Mouse (Mus musculus) left cerebral cortex, adult 11 months (tissue): ENCODE measurements around the gene Mnx1.

ENCODE experiments used
- DNase-seq: peaks from one replicate; pipeline ENCODE4 v3.0.0; 2022; ENCODE audit warnings: low spot score

Mnx1 gene

DNA sequence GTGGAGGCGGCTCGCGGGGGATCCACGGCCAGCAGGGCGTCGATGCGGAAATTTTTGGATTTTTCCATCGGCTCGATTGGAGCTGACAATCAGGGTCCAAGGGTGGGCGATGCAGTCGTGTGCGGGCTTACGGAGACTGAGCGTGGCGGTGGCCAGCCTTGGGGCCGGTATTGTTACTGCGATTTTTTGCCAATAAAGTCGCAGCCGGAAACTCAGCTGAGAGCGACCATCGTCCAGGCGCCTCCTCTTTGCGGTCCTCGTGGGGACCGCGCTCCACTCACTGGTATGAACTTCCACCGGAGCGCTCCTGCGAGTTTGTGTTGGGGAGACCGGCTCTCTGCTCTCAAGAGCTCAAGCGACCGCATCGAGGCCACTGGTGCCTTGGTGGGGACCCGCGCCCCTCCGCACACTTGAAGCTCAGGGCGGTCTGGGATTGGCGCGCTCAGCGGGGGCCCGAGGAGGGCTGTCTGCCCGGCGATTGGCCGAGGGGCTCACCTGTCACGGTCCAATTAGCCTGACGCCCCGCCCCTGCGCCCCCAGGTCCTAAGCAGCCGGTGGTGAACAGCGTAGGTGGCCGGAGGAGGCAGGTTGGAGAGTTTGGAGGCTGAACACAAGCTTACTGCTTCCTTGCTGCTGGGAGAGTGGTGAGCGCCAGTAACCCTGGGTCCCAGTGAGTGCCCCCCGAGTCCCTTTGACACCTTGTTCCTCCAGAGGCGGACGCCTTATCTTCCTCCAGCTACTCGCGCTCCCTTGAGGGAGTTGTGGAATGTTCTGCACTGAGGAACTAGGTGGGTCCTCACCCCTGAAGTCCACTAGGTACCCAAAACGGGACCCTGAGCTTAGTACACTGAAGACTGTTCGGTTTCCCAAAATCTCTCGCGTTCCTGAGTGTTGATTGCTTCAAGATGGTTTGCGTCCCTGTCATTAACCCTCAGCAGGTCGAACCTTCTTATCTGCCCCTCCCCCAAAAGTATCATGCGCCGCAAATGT is at the start of gene Mnx1:
Mnx1 (minus strand) TSS at position 263 of the 990 bp plus-strand sequence.
- no peak for DNase-seq

DNA sequence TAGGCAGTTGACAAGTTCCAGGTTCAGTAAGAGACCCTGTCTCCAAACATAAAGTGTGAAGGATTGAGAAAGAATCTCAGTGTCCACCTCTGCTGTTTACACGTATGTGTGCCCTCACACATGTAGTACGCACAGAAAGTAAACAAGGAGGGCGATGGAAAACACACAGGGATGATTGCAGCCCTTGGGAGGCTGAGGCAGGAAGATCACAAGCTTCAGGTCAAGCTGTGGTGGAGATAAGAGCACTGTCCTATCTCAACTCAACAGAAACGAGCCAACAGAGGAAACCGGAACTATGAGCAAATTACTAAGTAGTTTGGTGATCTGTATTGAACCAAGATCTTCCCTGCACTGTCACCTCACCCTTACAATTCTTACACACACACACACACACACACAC is 38.2 kb upstream of the Mnx1 start:
- DNase-seq = no peak

DNA sequence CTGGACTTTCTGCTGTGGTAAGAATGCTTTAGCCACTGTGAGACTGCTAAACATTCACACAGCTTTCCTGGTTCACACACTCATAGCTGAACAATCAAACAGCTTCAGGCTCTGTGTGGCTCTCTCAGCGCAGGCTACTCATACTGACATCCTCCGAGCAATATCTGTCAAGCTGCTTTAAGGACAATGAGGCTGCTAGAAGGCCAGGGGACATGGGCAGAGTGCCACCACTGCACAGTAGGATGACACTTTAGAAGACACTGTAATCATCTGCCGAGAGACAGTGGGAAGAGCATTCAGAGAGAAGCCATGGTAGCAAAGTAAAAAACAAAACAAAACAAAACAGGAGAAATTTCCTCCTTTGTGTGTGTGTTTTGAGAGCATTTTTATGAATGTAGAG is 37.6 kb upstream of the Mnx1 start:
- DNase-seq = no peak

DNA sequence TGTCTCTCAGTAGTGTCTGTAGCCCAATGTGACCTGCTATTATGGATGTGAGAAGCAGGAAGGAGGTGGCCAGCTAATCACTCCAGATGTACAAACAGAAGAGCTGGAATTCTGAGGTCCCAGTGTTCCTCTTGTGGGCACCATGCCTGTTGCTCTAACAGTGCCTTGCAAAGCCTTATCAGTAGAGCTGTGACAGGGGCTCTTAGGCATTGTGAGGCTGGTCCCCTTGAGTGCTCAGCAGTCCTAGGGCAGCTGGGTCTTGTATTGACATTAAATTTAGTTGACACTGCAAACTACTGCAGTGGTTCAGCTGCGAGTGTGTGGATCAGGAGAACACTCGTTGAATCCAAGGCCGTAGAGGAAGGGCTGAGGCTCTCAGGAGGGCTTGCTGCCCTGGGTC is 28.7 kb upstream of the Mnx1 start:
- no peak for DNase-seq

DNA sequence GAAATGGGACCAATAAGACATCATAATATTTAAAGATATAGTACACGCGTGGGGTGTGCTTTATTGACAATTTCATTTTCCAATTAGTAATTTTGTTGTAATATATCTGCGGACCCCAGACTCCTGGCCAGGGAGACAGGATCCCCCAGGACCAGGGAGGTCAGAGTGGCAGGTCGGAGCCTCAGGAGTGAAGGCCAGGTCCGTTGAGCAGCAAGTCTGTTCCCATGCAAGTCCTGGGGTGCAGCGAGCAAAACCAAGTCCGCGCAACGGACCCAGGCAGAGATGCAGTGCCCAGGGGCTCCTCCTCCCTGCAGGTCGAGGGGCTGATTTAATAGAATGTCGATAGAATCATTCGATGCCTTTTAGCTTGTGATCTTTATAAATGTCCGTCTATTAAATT is 9.1 kb upstream of the Mnx1 start:
- no peak for DNase-seq

DNA sequence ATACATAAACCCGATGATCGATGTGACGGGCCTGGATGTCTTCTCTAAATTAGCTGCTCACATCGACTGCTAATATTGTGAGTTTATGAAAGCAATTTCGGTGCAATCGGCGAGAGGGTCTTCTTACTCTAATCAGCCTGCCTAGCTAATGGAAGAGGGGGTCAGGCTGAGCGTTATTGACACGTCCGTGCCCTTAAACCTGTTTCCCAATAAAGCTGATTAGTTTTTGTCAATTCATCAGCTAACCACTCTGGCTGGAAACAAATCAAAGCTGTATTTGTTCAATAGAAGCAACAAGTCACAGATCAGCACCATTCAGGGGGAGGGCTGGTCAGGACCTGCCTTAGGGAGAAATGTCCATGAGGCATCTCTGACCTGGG is 7.7 kb upstream of the Mnx1 start:
- DNase-seq = no peak

DNA sequence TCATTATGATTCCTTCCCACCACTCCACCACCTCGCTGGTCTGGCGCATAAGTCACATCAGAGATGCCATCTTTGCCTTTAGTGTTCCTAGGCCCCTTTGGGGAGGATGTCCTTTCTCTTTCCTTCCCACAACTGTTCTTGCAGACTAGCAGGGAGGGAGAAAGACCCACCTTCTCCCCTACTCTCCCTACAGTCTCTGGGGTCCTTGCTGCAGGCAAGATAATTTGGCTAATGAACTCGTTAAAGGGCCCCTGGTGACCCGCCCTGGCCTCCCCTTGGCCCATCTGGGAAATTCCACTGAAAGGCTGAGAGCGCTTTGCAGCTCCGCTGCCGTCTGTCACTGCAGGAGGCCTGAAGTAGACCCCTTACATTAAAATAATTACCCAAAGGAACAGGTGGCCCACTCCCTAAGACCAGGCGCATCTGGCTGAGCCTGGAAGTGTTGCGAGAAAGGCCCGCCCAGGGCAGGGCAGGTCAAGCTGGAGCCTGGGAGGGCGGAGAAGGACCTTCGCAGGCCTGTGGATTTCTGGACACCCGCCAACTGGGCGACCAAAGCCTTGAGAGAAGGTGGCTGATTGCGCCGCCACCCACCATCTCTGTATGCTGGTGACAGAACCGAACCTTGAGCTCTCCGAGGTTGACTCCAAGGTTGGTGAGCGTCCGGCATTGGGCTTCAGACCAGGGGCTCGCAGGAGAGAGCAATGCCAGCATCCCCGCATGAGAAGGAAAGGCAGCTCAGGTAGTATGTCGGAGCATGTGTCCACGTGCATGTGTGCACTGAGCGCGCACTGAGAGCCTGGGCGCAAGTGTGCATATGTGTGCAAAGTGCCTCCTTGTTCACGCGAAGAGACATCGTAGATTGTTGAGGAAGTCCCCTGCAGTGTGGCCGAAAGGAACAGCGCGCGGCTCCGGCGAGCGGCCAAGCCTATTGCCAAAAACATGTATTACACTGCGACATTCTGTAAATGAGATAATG is 7.0 kb upstream of the Mnx1 start:
- DNase-seq = no peak

DNA sequence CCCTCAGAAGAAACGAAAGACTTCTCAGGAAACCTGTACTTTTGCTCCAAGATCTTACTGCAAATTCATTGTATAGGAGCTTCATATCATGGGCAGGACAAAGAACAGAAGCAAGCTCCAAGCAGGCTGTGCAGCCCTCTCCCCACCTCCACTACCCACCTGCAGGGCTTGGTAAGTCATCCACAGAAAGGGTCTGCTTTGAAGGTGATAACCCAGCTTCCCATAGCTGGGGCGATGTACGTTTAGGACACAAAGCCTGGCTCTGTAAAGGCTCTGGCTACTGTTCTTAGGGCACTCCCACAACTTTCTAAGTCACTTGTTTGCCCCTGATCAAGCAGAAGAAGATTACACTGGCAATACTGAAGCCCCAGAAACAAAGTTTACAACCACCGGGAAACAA is 5.5 kb upstream of the Mnx1 start:
- DNase-seq = no peak

DNA sequence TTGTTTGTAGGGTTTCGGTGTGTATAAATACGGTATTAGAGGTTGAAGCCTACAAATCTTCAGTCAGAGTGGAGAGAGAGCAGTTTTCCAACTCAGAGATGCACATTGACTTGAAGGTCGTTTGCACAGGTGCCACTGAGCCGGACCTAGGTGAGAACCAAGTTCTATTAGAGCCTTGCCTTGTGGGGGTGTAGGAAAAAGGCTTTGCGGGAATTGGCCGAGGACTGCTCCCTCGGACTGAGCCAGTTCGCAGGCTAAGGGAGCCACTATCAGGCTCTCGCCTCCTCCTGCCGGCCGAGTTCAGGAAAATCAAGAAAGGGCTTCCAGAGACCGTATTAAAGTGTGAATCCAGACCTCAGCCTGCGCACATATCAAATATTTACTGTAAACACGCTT is 926 bp upstream of the Mnx1 start:
- no peak for DNase-seq

DNA sequence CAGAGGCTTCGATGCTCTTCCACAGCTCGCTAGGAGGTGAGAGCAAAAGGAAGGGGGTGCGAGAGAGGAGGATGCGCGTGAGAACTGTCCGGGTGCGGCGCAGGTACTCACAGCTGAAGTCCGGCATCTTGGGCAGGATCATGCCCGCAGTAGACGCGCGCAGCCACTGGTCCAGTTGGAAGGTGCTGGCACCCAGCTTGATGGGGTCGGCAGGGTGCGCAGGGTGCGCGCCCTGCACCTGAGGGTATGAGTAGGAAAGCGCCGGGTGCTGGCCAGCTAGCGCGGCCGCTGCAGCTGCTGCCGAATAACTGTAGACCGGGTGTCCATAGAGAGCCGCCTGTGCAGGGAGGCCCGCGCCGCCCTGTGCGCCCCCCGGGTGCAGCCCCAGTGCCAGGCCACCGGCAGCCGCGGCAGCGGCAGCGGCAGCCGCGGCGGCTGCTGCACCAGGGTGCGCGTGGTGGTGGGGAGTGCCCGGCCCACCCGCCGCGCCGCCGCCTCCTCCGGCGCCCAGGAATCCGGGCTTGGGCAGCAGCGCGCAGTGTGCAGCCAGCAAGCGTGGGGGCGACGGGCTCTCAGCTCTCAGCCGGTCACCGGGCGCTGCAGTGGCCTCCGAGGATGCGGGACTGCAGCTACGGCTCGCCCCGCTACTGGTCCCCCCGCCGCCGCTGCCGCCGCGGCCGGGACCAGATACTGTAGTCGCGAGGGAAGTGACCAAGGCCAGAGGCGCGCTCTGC is 629 bp downstream of the Mnx1 start:
- DNase-seq = no peak

DNA sequence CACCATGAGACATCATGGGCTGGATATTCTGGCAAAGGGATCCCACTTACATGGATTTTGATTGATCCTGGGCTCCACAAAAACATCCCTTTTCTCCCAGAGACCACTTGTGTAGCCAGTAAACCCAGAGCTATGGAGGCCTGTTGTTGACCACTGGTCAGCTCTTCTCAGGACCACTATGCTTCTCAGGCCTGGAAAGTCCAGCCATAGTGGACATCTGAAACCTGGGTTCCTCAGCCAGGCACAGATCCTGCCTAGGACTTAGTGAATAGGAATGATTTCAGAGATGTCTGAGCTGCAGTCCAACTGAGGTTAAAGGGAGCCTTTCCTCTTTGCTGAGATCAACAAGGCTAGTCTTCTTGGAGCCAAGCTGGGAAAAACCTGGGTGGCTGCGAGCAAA is 2.2 kb downstream of the Mnx1 start:
- DNase-seq = no peak

DNA sequence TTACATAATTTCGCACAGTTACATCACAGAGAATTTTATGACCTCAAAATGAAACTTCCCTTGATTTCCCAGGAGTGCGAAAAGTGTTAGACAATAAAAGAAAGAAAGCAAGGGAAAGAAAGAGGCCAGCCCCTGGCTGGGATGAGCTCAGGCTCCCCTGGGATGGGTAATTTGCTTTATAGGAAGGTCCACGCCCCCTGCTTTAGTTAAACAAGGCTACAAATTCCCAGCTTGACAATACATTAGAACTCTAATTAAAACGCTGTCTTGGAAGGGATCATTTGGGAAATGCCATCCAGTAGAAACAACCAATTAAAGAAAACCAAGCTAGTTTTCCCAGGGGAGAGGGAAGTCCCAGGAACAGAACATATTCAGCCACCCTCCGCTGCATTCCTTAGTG is 2.7 kb downstream of the Mnx1 start:
- no peak for DNase-seq

DNA sequence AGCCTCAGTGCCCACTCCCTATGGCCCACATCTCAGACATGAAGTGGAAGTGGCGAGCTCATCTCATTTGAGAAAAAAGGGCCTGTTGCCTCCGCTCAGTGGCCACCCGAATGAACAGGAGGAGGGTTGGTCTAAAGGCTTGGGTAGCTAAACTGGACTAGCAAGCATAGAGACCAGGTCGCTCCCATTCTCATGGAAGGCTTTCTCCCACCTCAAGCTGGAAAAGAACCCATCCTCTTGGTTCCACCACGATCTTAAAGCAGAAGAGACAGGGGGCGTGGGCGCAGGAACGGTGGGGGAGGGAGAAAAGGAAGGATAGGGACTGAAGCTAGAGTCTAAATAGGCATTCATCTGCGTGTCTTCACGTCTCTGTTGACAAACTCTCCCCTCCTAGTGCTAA is 3.2 kb downstream of the Mnx1 start:
- DNase-seq = no peak

DNA sequence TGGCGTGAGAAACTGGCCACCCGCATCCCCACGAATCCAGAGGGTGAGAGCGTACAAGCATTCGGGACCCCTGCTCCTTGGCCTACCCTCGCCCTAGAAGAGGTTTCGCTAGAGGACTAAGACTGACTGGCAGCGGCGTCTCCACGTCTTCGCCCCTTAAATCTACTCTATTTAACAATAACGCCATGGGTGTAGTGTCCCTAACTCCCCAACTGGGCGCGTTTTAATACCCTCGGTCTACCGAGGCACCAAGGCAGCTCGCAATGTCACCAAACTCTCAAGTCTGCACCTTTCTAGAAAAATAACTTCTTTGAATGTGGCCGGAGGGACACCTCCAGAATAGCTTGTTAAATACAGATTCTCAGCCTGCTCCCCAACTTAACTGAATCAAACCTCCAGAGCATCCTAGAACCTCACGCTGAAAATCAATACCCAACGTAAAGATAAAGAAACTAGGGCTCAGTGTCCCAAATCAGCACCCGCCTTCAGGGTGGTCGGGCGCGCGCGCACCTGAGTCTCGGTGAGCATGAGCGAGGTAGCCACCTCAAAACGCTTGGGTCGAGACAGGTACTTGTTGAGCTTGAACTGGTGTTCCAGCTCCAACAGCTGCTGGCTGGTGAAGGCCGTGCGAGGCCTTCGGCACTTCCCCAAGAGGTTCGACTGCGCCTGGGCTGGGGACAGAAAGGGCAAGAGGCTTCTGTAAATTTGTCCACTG is 3.9 kb downstream of the Mnx1 start:
- no peak for DNase-seq

DNA sequence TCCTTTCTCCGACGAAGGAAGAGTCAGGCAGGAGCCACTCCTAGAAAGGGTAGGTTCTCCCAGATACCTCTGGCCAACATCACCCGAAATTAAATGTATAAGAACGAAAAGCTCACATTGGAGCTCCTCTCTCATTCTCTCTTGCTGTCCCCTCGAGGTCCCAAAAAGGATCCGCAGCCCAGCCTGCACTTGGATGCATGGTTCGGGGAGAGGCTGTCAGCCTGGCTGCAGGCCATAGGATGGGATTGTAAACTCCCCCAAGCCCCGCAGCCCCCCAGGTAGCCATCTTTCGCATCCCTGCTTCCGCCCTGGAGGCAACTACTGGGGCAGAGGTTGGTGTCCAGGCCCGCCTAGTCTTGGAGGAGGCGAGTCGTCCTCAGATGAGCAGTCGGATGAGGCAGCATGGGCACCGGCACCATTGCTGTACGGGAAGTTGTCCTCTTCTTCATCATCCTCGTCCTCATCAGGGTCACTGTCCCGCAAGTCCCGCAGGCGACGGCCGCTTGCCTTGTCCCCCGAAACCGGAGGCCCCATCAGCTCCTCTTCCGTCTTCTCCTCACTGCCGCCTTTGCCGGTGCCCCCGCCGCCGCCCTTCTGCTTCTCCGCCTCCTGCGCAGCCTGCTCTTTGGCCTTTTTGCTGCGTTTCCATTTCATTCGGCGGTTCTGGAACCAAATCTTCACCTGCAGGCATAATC is 4.6 kb downstream of the Mnx1 start:
- DNase-seq = no peak

DNA sequence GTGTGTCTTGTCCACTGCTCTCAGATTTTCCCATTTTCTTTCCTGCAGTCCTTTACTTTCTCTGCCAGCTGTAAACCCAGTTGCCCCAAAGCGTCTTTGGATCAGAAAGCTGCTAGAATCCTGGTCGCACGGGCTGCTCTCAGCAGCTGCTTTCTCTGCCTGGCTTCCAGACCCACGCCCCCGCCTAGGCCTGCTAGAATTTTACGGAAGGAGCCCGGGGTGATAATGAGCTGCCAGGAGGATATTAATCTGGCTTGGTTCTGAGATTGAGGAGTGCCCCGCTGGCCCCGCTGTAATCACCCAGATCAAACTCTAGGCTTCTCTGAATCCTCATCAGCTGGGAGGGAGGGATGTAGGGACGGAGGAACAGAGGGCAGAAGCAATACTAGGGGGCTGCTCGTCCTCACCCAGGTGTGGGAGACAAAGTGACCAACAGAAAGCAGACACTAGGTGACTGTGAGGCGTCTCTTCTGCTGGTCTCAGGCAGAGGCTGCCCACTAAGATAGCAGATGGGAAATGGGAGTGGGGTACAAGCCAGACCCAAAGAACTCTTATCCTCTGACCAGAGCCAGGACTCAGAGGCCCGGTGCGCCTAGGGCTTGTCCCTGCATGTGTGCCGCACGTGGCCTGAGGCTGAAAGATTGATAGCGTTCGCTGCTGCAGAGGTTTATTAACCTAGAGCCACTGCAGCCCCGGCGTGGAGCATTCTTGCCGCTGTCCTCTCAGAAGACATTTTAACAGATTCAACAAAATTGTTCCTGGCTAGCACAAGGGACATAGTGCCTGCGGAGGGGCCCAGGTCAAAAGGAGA is 6.2 kb downstream of the Mnx1 start:
- DNase-seq = no peak

DNA sequence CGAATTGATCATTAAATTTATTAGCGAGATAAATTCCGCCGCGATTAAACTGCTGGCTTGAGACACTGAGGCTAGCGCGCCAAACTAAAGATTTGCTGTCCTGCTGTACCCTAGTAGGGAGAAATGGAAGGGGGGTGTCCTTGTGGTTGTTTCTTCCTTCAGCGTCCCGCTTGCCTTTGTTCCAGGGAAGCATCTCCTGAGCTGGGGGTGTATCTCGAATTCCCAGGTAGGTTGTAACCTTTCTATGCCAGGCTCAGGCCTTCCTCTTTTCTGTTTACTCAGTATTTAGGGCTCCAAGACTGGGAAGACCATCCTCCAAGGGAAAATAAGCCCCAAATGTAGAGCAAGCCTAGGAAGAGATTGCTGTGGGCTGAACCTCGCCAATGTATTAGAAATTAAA is 6.9 kb downstream of the Mnx1 start:
- DNase-seq = no peak

DNA sequence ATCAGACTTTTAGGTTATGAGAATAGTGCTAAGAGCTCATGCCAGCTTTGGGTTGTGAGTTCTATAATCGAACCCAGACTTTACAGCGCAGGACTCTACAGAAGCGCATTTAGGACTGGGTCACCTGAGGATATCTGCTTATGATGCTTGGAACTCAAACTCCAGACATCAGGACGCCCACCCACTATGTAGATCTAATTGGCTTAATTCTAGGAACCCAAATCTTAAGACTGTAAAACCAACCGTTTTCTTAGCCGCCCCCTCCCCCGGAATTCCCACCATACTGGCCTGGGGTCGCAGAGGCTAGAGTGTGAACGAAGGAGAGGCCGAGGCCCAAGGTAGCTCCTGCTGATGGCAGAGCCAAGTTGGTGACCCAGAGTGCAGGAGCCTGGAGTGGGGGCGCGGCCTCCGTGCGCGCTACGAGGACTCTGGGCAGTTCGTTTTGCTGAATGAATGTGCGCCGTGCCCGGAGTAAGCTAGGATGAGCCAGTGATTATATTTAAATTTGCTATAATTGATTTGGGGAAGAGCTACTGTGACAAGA is 7.3 kb downstream of the Mnx1 start:
- DNase-seq = no peak

DNA sequence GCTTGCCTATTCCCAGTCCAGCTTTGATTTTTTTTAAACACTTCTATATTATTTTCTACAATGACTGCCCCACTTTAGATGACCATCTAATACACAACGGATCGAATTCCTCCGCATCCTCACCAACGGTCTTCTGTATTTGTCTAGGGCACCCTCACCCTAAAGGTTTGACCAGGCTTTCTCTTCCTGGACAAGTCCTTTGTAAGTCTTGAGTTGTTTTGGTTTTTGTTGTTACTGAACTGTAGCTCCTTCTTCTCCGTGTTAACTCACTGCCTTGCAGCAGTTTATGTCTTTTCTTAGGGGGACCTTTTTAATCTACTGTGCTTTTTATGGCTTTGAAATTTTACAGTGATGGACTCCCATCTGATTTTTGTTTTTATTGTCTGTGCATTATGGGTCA is 8.0 kb downstream of the Mnx1 start:
- DNase-seq = no peak

DNA sequence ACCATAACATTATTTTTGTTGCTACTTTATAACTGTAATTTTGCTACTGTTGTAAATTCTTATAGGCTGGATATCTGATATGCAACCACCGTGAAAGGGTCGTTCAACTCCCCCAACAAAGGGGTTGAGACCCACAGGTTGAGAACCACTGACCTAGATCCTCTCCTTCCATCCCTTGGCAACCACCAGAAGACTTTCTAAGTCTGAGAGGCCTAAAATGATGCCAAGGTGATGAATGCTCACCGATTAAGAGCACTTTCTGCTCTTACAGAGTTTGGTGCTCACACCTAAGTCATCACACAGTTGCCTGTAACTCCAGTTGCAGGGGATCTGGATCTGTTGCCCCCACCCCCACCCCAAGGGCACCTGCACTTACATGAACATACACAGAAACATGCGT is 8.8 kb downstream of the Mnx1 start:
- no peak for DNase-seq
